Mouse (Mus musculus) CH12.LX (cell line): Measurements from ENCODE around the gene Etnk2. TPM values are rescaled to one million over a fixed set of nuclear protein-coding genes. Genes with fewer than 3 reads are reported as not detected.

Experiments used
- DNase-seq: peaks from one replicate; pipeline ENCODE4 v3.0.0-alpha.2; 2013; ENCODE audit errors: extremely low read depth
- H3K27ac ChIP-seq: 2 replicates; pipeline ENCODE4 v1.5.1; 2012; ENCODE audit warnings: low read depth, mild to moderate bottlenecking, control low read depth, moderate library complexity; ENCODE audit not compliant: insufficient read depth
- H3K27me3 ChIP-seq: replicated peaks from 2 replicates; pipeline ENCODE3; 2012; ENCODE audit warnings: inconsistent platforms
- H3K36me3 ChIP-seq, 2 experiments: replicated peaks in 1 of 2; 2 replicates each; pipeline versions ENCODE3 to v1.6.1; 2012; ENCODE audit warnings: inconsistent platforms in 1 of 2, low read length in 1 of 2, mild to moderate bottlenecking in 1 of 2, mixed read lengths in 1 of 2, moderate library complexity in 1 of 2; ENCODE audit not compliant: control insufficient read depth in 1 of 2, insufficient read depth in 1 of 2
- H3K4me1 ChIP-seq, 2 experiments: 2 replicates each; pipeline ENCODE4 v1.6.1; 2012; ENCODE audit warnings: inconsistent platforms in 1 of 2, moderate library complexity in 1 of 2; ENCODE audit not compliant: insufficient read depth in 2 of 2, control insufficient read depth in 1 of 2
- H3K4me2 ChIP-seq: 2 replicates; pipeline ENCODE4 v1.6.1; 2012; ENCODE audit warnings: low read depth, mild to moderate bottlenecking, control low read depth; ENCODE audit not compliant: poor library complexity, insufficient read depth, severe bottlenecking
- H3K4me3 ChIP-seq, 3 experiments: fragments of 150-350 bp in 1 of 3; sonication (generic) in 1 of 3; replicated peaks in 1 of 3; 2 replicates each; pipeline versions ENCODE3 to v1.5.1; 2011 to 2012; ENCODE audit warnings: low read depth in 2 of 3, low read length in 2 of 3, mild to moderate bottlenecking in 2 of 3, moderate library complexity in 2 of 3, control low read depth in 1 of 3, improper control_type of control experiment in 1 of 3, inconsistent platforms in 1 of 3, mixed read lengths in 1 of 3; ENCODE audit not compliant: poor library complexity in 1 of 3
- H3K79me2 ChIP-seq: replicated peaks from 2 replicates; pipeline ENCODE4 v1.6.1; 2012; ENCODE audit warnings: mild to moderate bottlenecking, moderate library complexity; ENCODE audit not compliant: control insufficient read depth, poor library complexity, insufficient read depth, severe bottlenecking; ENCODE audit errors: extremely low read depth
- H3K9ac ChIP-seq: 2 replicates; pipeline ENCODE4 v1.6.1; 2012; ENCODE audit warnings: low read depth, mild to moderate bottlenecking, control low read depth, moderate library complexity; ENCODE audit not compliant: insufficient read depth
- H3K9me3 ChIP-seq: replicated peaks from 2 replicates; pipeline ENCODE3; 2012; ENCODE audit warnings: low read length, inconsistent platforms, mixed read lengths
- CHD1 ChIP-seq: IDR thresholded peaks from 2 replicates; pipeline ENCODE4 v1.6.1; 2012; ENCODE audit warnings: low read depth, low read length, improper control_type of control experiment, inconsistent platforms
- CTCF ChIP-seq, 2 experiments: IDR thresholded peaks in 1 of 2; conservative IDR thresholded peaks in 1 of 2; 2 replicates each; pipeline ENCODE4 v1.5.1; 2011 to 2012; ENCODE audit warnings: low read depth in 2 of 2, low read length in 2 of 2, improper control_type of control experiment in 1 of 2, inconsistent platforms in 1 of 2, mild to moderate bottlenecking in 1 of 2, moderate library complexity in 1 of 2
- E2F4 ChIP-seq: IDR thresholded peaks from 2 replicates; pipeline ENCODE4 v1.6.1; 2011; ENCODE audit warnings: low read depth, low read length, improper control_type of control experiment; ENCODE audit not compliant: insufficient replicate concordance
- ETS1 ChIP-seq: conservative IDR thresholded peaks from 2 replicates; pipeline ENCODE4 v1.6.1; 2012; ENCODE audit warnings: low read depth, mild to moderate bottlenecking, inconsistent platforms, low read length, improper control_type of control experiment, moderate library complexity
- HCFC1 ChIP-seq: IDR thresholded peaks from 2 replicates; pipeline ENCODE4 v1.6.1; 2012; ENCODE audit warnings: low read depth, mild to moderate bottlenecking, inconsistent platforms, low read length, improper control_type of control experiment
- MAFK ChIP-seq: IDR thresholded peaks from 2 replicates; pipeline ENCODE4 v1.6.1; 2011; ENCODE audit warnings: low read length, improper control_type of control experiment; ENCODE audit not compliant: insufficient replicate concordance
- RAD21 ChIP-seq: IDR thresholded peaks from 2 replicates; pipeline ENCODE4 v1.6.1; 2011; ENCODE audit warnings: low read depth, mild to moderate bottlenecking, low read length, improper control_type of control experiment, moderate library complexity
- SIN3A ChIP-seq: IDR thresholded peaks from 2 replicates; pipeline ENCODE4 v1.6.1; 2012; ENCODE audit warnings: low read length, improper control_type of control experiment, inconsistent platforms
- SMC3 ChIP-seq: IDR thresholded peaks from 2 replicates; pipeline ENCODE4 v1.6.1; 2011; ENCODE audit warnings: low read depth, low read length, improper control_type of control experiment
- TCF12 ChIP-seq: IDR thresholded peaks from 2 replicates; pipeline ENCODE4 v1.6.1; 2014; ENCODE audit warnings: low read depth, mild to moderate bottlenecking, inconsistent platforms, low read length, improper control_type of control experiment
- ZMIZ1 ChIP-seq: IDR thresholded peaks from 2 replicates; pipeline ENCODE4 v1.6.1; 2012; ENCODE audit warnings: low read depth, mild to moderate bottlenecking, inconsistent platforms, low read length, improper control_type of control experiment
- dilution Hi-C: fragments of 300-500 bp; cut with MboI; formaldehyde crosslinking; loops from 2 replicates; pipeline ENCODE4 v1.14.3; 2020; ENCODE audit warnings: low sequenced_read_pairs; ENCODE audit not compliant: extremely low pct_unique_long_range_greater_than_20kb, extremely low pct_ligation_motif_present
- in situ Hi-C: fragments of 300-500 bp; cut with MboI; formaldehyde crosslinking; loops from 3 replicates; pipeline ENCODE4 v1.14.3; 2019; ENCODE audit warnings: low sequenced_read_pairs, low pct_ligation_motif_present, low pct_unique_long_range_greater_than_20kb, mixed read lengths
- polyA plus RNA-seq: library from polyadenylated mRNA; unstranded; fragments of >175 nt; gene quantifications from 2 replicates; pipeline ENCODE4 v1.2.1, GENCODE M21; 2012; ENCODE audit warnings: low read depth; ENCODE audit not compliant: insufficient read length
- total RNA-seq, 2 experiments: library from RNA; depleted of rRNA; stranded (reverse); fragments of 300-350 nt in 1 of 2; fragments of >200 nt in 1 of 2; gene quantifications; 2 replicates each; pipeline ENCODE4 v1.2.3; 2012 to 2014

The Etnk2 gene
- total RNA-seq (2012; rRNA removed), result 0.17 and 0.30 TPM in 2 replicates
- not detected in 2 replicates for total RNA-seq (2014; rRNA removed)
- not detected in 2 replicates for polyA plus RNA-seq

GRCm38 (mm10) chr1:133363276-133364021 lies at the start of gene Etnk2:
Gene Etnk2, plus strand, starts transcription at chr1:133363572.
- Histone ChIP-seq H3K9ac (no peak within 1 kb of the TSS), H3K4me2 (peak within 1 kb of the TSS; percentile 67), H3K4me1 (peaks cover 9 to 22% of the 10 kb centered on the region in 2 experiments; a peak in 3 of 4 replicates), H3K27ac (no peak within 1 kb of the TSS), H3K4me3 (peak within 1 kb of the TSS; percentile 28 to 58 (median 33)), H3K27me3 (peaks cover 92% of the 10 kb centered on the region), H3K9me3 (peaks cover 7% of the 10 kb centered on the region), H3K79me2 (no peaks in the 10 kb centered on the region), H3K36me3 (no peaks in the 10 kb centered on the region)
- dilution Hi-C loops (no loop called here), in situ Hi-C loops (loop anchor here (25.0 kb wide), 1 partner anchor 326 kb away; the partner anchor contains the start of genes Mdm4 and Pik3c2b)
- DNase-seq, result peak; percentile 34
- TF ChIP-seq ZMIZ1 (no peak), ETS1 (peak; percentile 46), TCF12 (peak; percentile 11; the same call in 1 of the 2 replicates)

- DNase-seq, result peak; percentile 55
- dilution Hi-C loops, result no loop called here
- Histone ChIP-seq H3K4me2 (no peak overlapping the region), H3K79me2 (no peaks in the 10 kb centered on the region), H3K9ac (no peak overlapping the region), H3K27me3 (peaks cover 47% of the 10 kb centered on the region), H3K4me3 (no peak overlapping the region), H3K36me3 (no peaks in the 10 kb centered on the region), H3K27ac (no peak overlapping the region), H3K9me3 (peaks cover 10% of the 10 kb centered on the region), H3K4me1 (no peaks in the 10 kb centered on the region)
- TF ChIP-seq CTCF (conservative IDR thresholded peaks at IDR 0.05 in 1 of 2, IDR thresholded peaks at IDR 0.05 in 1 of 2; ENCODE audit: low read depth in 2 of 2, low read length in 2 of 2) (peak; percentile 39 to 83), SIN3A (no peak), ETS1 (no peak), SMC3 (peak; percentile 75), MAFK (no peak), RAD21 (peak; percentile 60)
- in situ Hi-C loops, result no loop called here
Measured at GRCm38 (mm10) chr1:133314364-133314763, 49.0 kb upstream of the Etnk2 start.

- H3K79me2 ChIP-seq, result no peaks in the 10 kb centered on the region
- no peak for DNase-seq
- H3K4me1 ChIP-seq, result no peaks in the 10 kb centered on the region
- in situ Hi-C loops (loop anchor here (5.0 kb wide), 1 partner anchor 37 kb away; the partner anchor contains the start of gene Ren1), dilution Hi-C loops (no loop called here)
- peaks cover 45% of the 10 kb centered on the region for H3K27me3 ChIP-seq
- H3K4me3 ChIP-seq, result no peak overlapping the region
- no peak overlapping the region for H3K9ac ChIP-seq
- H3K36me3 ChIP-seq, result no peaks in the 10 kb centered on the region
- peaks cover 10% of the 10 kb centered on the region for H3K9me3 ChIP-seq
- no peak overlapping the region for H3K27ac ChIP-seq
- no peak overlapping the region for H3K4me2 ChIP-seq
- TF ChIP-seq CHD1 (no peak), HCFC1 (no peak), MAFK (no peak), CTCF (conservative IDR thresholded peaks at IDR 0.05 in 1 of 2, IDR thresholded peaks at IDR 0.05 in 1 of 2; ENCODE audit: low read depth in 2 of 2, low read length in 2 of 2) (no peak), E2F4 (no peak)
Measured at GRCm38 (mm10) chr1:133315775-133316174, 47.6 kb upstream of the Etnk2 start.
